Mouse (Mus musculus) liver (tissue): ENCODE measurements around the gene Tmem135.

Experiments
- DNase-seq: peaks from one replicate; pipeline ENCODE4 v3.0.0-alpha.2; 2020; ENCODE audit warnings: mixed read lengths

Gene Tmem135

DNA sequence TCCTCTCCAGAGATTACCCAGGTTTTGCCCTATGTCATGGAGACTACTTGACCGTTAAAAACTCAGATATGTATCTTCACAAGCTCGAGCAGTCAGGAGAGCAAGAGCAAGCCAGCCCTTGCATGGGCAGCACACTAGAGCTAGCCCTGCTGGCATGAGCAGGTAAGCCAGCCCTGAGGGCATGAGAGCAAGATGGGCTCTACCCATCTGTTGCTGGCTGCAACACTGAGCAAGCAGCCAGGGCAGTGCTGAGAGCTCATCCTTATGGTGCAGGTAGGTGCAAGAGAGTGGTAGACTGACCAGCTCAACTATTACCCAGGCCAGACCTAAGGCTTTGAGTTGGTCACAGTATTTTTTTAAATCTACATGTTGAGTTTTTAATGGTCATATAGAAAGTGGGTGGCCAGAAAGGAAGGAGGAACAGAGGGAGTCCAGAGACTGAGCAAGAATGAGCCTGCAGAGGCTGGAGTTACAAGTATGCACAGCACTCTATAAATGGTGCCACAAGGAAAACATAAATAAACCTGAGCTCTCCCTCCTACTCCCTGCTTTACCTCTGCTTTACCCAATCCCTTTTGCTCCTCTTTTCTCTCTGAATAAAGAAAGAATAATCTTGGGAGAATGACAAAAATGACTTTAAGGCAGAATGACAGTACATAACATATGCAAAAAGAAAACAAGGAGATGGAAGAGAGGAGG lies 156.9 kb downstream of the Tmem135 start:
- DNase-seq: no peak

GRCm38 (mm10) chr7:89242565-89242964 lies 161.5 kb downstream of the Tmem135 start:
- no peak for DNase-seq

- no peak for DNase-seq
These were observed 161.9 kb downstream of the Tmem135 start for GRCm38 (mm10) chr7:89242143-89242542.

DNA sequence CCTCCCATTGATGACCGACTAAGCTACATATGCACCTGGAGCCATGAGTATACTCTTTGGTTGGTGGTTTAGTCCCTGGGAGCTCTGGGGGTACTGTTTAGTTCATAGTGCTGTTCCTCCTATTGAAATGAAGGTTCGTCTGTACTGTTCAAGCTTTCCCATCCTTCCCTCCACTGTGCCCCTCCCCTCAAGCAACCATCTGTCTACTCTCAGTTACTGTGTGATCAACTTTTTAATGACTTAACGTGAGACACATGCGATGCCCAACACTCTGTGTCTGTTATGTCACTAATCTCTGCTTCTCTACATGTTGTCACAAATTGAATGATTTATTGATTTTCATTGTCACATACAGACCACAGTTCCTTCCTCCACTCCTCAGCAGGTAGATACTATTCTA lies 164.4 kb downstream of the Tmem135 start:
- no peak for DNase-seq

DNA sequence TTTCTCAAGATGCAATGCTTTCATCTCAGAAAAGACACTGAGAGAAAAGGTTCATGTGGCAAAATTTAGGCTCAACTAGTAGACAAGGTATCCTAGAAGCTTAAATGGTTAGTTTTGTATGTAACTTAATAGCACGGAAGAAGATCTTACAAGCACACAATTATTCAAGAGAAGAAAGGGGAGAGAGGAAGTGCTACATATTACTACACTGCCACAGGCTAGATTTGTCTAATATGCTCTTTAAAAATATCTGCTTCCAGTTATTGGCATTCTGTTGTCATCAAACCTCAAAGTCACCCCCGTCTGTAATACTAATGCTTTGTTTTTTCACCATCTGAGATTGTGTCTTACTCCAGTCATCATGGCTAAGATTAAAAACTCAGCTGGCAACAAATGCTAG lies 167.4 kb downstream of the Tmem135 start:
- no peak for DNase-seq

- DNase-seq: no peak
These were observed 168.0 kb downstream of the Tmem135 start for GRCm38 (mm10) chr7:89235974-89236507.

DNA sequence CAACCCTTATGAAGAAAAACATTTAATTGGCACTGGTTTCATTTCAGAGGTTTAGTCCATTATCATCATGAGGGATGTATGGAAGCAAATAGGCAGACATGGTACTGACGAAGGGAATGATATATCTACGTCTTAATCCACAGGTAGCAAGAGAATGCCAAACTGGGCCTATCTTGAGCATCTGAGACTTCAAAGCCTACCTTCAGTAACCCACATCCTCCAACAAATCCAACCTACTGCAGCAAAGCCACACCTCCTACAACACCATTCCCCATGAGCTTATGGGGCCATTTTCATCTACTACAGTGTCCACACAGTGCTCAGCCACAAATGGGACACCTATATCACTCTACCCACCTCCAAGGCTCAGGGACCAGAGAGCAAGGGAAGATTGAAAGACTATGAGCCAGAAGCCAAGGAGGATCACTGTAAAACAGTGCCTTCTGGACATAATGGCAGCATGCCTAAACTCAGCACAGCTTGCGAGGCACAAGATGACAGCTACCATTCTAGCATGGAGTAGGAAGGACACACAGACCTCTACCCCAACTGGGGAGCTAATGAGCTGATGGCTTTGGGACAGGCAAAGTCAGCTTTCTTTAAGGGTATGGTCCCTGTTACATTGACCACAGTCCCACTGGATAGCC lies 171.4 kb downstream of the Tmem135 start:
- no peak for DNase-seq

- no peak for DNase-seq
These were observed 172.7 kb downstream of the Tmem135 start for GRCm38 (mm10) chr7:89231200-89231790.

DNA sequence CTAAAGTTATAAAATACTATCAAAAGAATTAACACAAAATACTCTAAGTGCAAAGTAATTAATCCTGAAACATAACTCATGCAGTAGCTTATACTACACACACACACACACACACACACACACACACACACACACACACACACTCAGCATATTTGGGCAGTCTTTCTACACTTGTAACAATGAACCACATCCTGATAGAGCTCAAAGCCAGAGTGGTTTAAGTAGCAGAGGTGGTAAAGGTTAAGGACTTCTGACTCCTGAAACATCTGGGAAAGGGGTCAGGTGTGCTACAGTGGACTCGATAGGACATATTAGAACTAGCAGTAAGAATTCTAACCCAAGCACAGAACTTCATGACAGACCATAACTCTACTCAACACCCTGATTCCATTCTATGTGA lies 181.4 kb downstream of the Tmem135 start:
- no peak for DNase-seq

DNA sequence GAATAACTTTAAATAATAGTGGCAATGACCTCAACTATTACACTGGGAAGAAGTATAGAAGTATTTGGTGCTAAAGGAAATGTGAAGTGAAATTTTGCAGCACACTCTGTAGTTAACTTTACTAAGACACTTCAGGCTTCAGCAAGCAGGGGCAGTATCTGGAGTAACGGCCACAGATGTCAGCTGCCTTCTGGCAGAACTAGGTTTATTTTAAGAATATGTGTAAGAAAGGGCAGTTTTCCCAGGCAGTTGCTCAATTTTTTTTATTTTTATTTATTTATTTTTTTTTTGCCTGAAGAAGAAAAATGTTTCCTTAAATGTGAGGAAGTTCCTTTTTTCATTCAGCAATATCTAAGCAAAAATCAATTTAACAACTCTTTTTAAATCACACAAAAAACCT lies 187.4 kb downstream of the Tmem135 start:
- no peak for DNase-seq

DNA sequence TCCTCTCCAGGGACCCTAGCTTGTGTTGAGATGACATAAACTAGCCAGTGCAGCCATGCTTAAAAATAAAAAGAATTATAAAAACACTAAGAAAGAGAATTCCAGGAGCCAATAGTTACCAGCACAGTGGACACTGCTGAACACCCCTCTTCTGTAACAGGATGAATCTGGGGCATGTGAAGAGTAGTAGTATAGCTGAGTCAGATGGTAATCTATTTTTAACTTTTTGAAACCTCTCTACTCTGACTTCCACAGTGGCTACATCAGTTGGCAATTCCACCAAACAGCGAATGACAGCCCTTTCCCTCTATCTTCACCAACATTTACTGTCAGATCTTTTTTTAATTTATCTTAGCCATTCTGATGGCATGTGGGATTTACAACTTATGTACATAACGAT lies 187.9 kb downstream of the Tmem135 start:
- no peak for DNase-seq

DNA sequence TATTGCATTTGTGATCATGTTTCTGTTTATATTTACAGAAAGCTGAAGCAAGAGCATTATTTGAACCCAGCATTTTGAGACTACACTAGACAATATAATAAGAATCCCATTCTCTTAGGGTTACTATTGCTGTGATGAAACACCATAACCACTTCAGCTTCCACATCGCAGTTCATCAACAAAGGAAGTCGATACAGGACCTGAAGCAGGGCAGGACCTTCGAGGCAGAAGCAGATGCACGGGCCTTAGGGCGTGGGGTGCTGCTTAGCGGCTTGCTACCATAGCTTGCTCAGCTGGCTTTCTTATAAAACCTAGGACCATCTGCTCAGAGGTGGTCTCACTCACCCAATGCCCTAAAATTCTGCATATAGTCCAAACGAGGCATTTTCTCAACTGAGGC lies 188.3 kb downstream of the Tmem135 start:
- peak; percentile 5 for DNase-seq

- DNase-seq: no peak
These were observed 193.5 kb downstream of the Tmem135 start for GRCm38 (mm10) chr7:89210506-89210905.

GRCm38 (mm10) chr7:89206165-89206564 lies 197.9 kb downstream of the Tmem135 start:
- DNase-seq: no peak

- DNase-seq: no peak
These were observed 198.6 kb downstream of the Tmem135 start for GRCm38 (mm10) chr7:89205402-89205801.

DNA sequence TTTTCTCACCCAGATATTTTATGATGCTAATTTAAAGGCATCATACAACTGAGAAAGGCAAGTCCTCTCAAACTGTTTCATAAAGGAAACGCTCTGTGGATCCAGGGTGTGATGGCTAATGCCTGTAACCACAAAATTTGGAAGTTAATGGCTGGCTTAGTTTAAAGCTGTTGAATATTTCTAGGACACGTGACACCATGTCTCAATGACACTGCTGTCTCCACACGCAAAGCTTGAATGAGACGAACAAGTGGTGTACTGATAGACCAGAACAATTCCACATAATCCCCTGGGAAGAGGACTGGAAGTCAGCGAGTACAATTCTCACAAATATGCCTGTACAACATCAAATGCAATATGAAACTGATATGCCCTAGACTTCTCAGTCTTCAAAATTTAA lies 200.9 kb downstream of the Tmem135 start:
- no peak for DNase-seq

DNA sequence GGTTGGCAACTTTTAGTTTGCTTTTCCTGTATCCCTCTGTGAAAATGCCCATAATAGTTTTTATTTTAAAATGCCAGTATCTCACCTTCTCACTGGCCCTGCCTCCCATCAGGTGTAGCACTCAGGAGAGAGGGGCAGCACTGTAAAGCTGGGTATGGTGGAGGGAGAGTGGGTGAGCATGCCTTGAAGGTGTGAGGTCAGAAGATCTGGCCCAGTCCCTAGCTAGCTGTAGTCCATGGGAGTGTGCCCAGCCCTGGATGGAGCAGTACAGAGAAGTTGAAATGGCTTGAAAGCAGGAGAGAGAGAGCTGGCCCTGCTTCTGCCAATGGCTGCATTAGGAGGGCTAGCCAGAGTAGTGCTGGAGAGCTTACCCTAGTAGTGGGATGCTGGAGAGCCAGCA lies 202.1 kb downstream of the Tmem135 start:
- no peak for DNase-seq

DNA sequence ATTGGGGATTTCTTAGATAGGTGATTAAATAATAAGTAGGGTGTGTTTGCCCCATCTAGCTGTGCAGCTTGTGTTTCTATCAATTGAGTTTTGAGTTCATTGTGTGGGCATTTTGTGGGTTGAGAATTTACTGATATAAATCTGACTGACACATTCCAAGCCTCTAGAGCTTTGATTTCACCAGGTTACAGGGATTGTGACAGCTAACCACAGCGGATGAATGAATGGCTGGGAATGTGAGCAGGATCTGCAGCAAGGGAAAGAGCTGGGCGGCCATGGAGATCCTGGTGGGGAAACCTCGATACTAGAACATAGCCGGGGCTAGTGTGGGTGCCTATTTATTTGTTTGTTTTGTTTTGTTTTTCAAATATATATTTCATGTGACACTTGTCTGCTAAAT lies 205.5 kb downstream of the Tmem135 start:
- DNase-seq: no peak

- no peak for DNase-seq
These were observed 210.6 kb downstream of the Tmem135 start for GRCm38 (mm10) chr7:89193459-89193858.

DNA sequence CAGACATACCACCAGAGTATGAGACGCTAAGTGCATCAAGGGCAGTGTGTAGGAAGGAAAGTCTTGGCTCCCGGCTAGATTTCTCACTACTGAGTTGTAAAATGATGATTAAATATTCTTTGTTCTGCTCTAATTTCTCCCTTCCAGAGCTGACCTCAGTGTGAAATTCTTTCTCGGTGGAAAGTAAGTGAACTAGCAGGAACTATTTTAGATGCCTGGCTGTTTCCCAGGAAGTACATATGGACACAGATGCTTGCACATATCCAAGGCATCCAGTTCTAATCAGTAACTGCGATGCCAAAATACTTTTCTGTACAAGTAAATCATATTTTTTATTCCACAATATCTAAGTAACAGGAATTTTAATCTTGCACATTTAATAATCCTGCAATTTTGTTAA lies 220.1 kb downstream of the Tmem135 start:
- no peak for DNase-seq

DNA sequence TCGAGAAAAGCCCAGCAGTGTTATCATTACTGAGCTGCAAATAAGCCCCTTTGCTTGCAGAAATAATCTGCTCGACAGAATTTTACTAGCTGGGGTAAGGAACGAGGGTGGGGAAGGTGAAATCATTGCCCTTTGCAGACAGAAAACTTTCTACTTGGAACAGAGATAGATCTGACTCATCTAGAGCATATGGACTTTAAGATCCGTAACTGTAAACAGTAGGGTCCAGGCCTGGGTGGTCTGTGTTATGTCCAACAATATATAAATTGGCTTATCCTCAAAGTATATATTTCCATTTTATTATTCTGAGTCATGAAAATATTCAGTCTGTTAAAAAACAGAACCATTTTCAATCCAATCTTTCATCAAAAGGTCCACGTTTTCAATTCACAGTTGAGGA lies 221.1 kb downstream of the Tmem135 start:
- no peak for DNase-seq

GRCm38 (mm10) chr7:89181285-89181684 lies 222.7 kb downstream of the Tmem135 start:
- no peak for DNase-seq

DNA sequence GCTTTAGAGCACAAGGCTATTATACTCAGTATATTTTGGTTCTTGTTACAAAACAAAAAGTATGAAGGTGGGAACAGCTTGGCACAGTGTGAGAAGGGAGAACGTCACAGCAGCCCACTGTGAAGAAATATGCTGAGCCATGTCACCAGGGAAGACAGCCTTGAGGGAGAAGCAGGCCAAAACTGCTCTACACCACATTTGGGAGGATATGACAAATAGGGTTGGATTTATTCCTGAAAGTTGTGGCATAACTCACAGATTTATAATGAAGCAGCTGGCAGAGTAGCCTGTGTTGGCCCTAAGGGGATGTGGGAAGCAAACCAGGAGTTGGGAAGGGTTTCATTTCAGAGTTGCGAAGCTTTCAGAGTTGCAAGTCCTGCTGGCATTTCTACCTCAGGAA lies 225.4 kb downstream of the Tmem135 start:
- no peak for DNase-seq

DNA sequence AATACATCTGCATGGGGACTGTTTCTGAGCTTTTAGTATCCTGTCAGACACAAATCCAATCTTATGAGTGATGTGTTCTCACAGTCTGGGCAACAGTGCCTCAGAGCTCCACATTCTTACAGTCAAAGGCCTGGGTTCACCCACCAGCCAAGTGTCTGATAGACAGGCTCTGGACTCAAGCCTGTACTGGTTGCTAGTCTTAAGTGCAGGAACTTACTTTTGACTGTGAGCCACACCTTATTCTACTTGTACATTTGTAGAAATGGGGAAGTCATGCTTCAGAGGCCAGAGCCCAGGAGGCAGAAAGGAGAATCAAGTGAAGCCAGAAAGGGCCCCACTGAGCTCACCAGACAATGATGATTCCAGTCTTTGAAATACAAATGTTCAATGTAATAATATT lies 226.1 kb downstream of the Tmem135 start:
- no peak for DNase-seq
